Mouse (Mus musculus) liver, embryonic 14.5 days (tissue): Measurements from ENCODE around the gene Myo18b. TPM values are rescaled to one million over a fixed set of nuclear protein-coding genes. Genes with fewer than 3 reads are reported as not detected.

Experiments
- ATAC-seq: fragments of 200-750 bp; cut with Nextera tagmentation; 2 replicates; pipeline ENCODE4 v1.8.0; 2017; ENCODE audit warnings: moderate number of reproducible peaks, mild to moderate bottlenecking, moderate library complexity; ENCODE audit not compliant: insufficient read depth
- DNase-seq, 3 experiments: peaks; one replicate each; pipeline ENCODE4 v3.0.0-alpha.2; 2012 to 2013; ENCODE audit warnings: low read depth in 3 of 3, low spot score in 3 of 3
- H3K27ac ChIP-seq: fragments of 300-500 bp; sonication (generic); 2 replicates; pipeline ENCODE4 v1.5.1; 2014; ENCODE audit warnings: moderate library complexity, mild to moderate bottlenecking, control low read depth, inconsistent platforms
- H3K27me3 ChIP-seq: fragments of 300-500 bp; sonication (generic); 2 replicates; pipeline ENCODE4 v1.6.1; 2014; ENCODE audit warnings: mild to moderate bottlenecking, low read length, moderate library complexity; ENCODE audit not compliant: control insufficient read depth, insufficient read depth
- H3K36me3 ChIP-seq: fragments of 300-500 bp; sonication (generic); replicated peaks from 2 replicates; pipeline ENCODE4 v1.6.1; 2014; ENCODE audit warnings: low read depth; ENCODE audit not compliant: control insufficient read depth, insufficient read depth
- H3K4me1 ChIP-seq, 2 experiments: fragments of 200-500 bp in 1 of 2; fragments of 300-500 bp in 1 of 2; sonication (generic) in 1 of 2; replicated peaks; 2 replicates each; pipeline ENCODE4 v1.6.1; 2012 to 2014; ENCODE audit warnings: antibody characterized with exemption in 1 of 2, inconsistent platforms in 1 of 2, low read length in 1 of 2; ENCODE audit not compliant: control insufficient read depth in 2 of 2, insufficient read depth in 2 of 2
- H3K4me2 ChIP-seq: fragments of 300-500 bp; sonication (generic); 2 replicates; pipeline ENCODE4 v1.6.1; 2014; ENCODE audit warnings: low read depth, mild to moderate bottlenecking, control low read depth, moderate library complexity
- H3K4me3 ChIP-seq, 2 experiments: fragments of 200-500 bp in 1 of 2; fragments of 300-500 bp in 1 of 2; sonication (generic) in 1 of 2; 2 replicates each; pipeline ENCODE4 v1.5.1; 2012 to 2014; ENCODE audit warnings: low read depth in 2 of 2, low read length in 2 of 2, mild to moderate bottlenecking in 2 of 2, control low read depth in 1 of 2, inconsistent platforms in 1 of 2, moderate library complexity in 1 of 2; ENCODE audit not compliant: insufficient read depth in 1 of 2
- H3K9ac ChIP-seq: fragments of 300-500 bp; sonication (generic); replicated peaks from 2 replicates; pipeline ENCODE4 v1.6.1; 2014; ENCODE audit warnings: mild to moderate bottlenecking, control low read depth, moderate library complexity
- H3K9me3 ChIP-seq: fragments of 300-500 bp; sonication (generic); 2 replicates; pipeline ENCODE4 v1.6.1; 2016; ENCODE audit warnings: low read length, mixed read lengths; ENCODE audit not compliant: control insufficient read depth
- CTCF ChIP-seq: IDR thresholded peaks from 2 replicates; pipeline ENCODE4 v1.5.1; 2016; ENCODE audit warnings: antibody characterized with exemption, low read depth, control low read depth
- EP300 ChIP-seq: IDR thresholded peaks from 2 replicates; pipeline ENCODE4 v1.6.1; 2016; ENCODE audit warnings: antibody characterized with exemption, low read depth
- WGBS: fragments of 180-500 bp; shearing (Covaris S2); extraction: QIAGEN DNeasy Blood & Tissue Kit; methylation state at CpG from one replicate; pipeline ENCODE4 v1.1.7; 2014; ENCODE audit not compliant: insufficient replicate concordance; 5-methylcytosine and 5-hydroxymethylcytosine counted together
- polyA plus RNA-seq, 2 experiments: library from polyadenylated mRNA; depleted of rRNA in 1 of 2; stranded (reverse) in 1 of 2; unstranded in 1 of 2; fragments of >200 nt; fragmentation: Nextera tagmentation in 1 of 2; extraction: Ambion mirVana in 1 of 2; gene quantifications; 2 replicates each; pipeline versions ENCODE4 v1.2.1 to v1.2.3; 2012 to 2014

Myo18b gene
- polyA plus RNA-seq, 2 experiments: 0.02 TPM; not detected in 1

DNA sequence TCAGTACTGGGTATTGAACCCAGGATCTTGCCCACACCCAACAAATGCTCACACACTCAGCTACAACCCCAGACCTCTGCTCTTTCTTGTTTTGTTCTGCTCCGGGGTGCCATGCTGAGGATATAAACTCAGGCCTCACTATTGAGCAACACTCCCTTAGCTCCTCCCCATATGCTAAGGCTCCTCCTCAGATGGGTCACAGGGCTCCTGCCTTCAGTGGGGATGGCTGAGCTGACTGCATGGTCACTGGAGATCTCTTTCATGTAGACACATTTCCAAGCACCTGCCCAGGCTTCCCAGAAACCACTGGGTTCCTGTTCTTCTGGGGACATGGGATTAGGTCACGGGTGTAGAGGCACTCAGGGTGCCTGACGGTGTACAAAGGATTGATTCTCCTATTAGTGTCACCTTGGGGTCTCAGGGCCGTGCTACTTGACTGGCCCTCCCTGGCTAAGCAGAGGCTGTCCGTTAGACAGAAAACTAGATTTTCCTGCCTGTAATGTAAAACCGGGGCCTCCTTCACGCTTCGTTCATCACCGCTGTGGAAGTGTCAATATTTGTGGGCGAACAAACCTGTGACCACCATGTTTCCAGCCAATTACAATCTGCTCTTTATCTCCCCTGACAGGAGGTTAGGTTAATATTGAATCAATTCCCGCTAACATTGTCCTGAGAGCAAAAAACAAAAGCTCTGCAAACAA, 127.0 kb downstream of the Myo18b start:
- no peaks in the 10 kb centered on the region for H3K4me1 ChIP-seq
- no peak overlapping the region for H3K9ac ChIP-seq
- H3K27ac ChIP-seq: no peak overlapping the region
- ATAC-seq (no peak), DNase-seq (no peak)
- TF ChIP-seq CTCF (no peak), EP300 (no peak)
- 57% methylated on average over 11 of the region's 11 CpGs for WGBS
- no peak overlapping the region for H3K4me2 ChIP-seq
- H3K4me3 ChIP-seq: no peak overlapping the region
- H3K27me3 ChIP-seq: no peaks in the 10 kb centered on the region
- H3K36me3 ChIP-seq: no peaks in the 10 kb centered on the region
- H3K9me3 ChIP-seq: no peaks in the 10 kb centered on the region

DNA sequence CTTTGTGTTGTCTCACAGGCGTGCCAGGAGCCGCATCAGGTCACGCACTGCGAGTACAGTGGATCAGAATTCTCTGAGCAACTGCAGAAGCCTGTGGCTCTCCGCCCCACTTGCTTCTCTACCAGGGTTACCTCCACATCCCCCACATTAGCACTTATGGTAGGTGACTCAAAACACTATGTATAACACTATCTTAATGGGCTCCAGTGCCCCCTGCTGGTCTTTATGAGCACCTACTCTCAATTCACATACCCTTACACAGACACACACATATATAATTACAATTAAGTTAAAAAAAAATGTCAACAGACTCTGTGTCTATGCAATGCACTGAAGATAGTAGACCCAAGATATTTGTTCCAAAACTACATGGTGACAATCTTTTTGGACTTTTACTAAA, 127.6 kb downstream of the Myo18b start:
- WGBS: 82% methylated on average over 5 of the region's 5 CpGs

DNA sequence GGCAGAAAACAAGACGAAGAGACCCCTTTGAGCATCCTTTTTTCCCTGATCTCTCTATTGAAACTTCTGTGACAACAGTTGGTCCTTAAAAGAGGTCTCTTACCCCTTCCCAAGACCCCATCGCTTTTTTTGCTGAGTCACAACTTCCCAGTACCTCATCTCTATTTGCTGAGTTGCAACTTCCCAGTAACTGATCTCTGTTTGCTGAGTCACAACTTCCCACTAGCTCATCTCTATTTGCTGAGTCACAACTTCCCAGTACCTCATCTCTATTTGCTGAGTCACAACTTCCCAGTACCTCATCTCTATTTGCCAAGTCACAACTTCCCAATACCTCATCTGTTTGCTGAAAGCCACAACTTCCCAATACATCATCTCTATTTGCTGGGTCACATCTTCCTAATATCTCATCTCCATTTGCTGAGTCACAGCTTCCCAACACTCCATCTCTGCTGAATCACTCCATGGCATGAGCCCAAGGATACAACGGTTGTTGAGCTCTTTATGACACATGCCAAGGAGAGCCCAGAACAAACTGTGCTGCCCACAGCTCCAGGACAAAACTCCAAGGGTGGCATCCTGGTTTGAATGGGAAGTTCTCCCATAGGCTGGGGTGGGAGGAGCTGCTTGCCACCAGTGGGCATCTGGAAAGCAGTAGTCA, 134.6 kb downstream of the Myo18b start:
- H3K4me2 ChIP-seq: no peak overlapping the region
- no peak for DNase-seq
- TF ChIP-seq CTCF (no peak), EP300 (no peak)
- no peak overlapping the region for H3K4me3 ChIP-seq
- H3K36me3 ChIP-seq: no peaks in the 10 kb centered on the region
- no peaks in the 10 kb centered on the region for H3K4me1 ChIP-seq
- 53% methylated on average over 3 of the region's 3 CpGs for WGBS
- H3K27me3 ChIP-seq: no peaks in the 10 kb centered on the region
- ATAC-seq: no peak
- H3K27ac ChIP-seq: no peak overlapping the region
- H3K9me3 ChIP-seq: no peaks in the 10 kb centered on the region
- H3K9ac ChIP-seq: no peak overlapping the region

More for the DNA sequence above, 127.6 kb downstream of the Myo18b start:
- H3K27me3 ChIP-seq: no peaks in the 10 kb centered on the region
- no peaks in the 10 kb centered on the region for H3K4me1 ChIP-seq
- no peak overlapping the region for H3K4me2 ChIP-seq
- ATAC-seq (no peak), DNase-seq (no peak)
- H3K27ac ChIP-seq: no peak overlapping the region
- H3K9ac ChIP-seq: no peak overlapping the region
- no peak for TF ChIP-seq CTCF
- no peak for TF ChIP-seq EP300
- no peak overlapping the region for H3K4me3 ChIP-seq
- no peaks in the 10 kb centered on the region for H3K9me3 ChIP-seq
- no peaks in the 10 kb centered on the region for H3K36me3 ChIP-seq

DNA sequence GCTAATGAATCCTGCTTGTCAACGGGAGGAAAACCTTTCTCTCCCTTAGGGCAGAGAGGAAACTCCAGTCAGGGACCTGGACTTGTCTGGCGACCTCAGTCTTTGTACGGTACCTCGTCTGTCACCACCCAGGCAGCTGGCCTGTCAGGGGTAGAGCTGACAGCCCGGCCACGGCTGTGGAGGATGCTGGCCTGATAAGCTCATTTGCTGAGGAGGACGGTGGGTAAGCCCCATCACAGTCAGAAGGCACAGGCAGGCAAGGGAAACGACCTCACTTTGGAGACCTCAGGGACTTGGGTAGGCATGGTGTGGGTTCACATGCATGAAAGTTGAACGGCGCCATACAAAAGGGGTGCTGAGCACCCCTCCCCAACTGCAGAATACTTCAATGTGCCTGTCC, 140.6 kb downstream of the Myo18b start:
- 20% methylated on average over 10 of the region's 10 CpGs for WGBS
- no peak for TF ChIP-seq EP300
- TF ChIP-seq CTCF: no peak
- Histone ChIP-seq H3K27ac (no peak overlapping the region), H3K9ac (no peak overlapping the region), H3K4me3 (no peak overlapping the region), H3K4me2 (no peak overlapping the region), H3K27me3 (no peaks in the 10 kb centered on the region), H3K4me1 (no peaks in the 10 kb centered on the region), H3K36me3 (no peaks in the 10 kb centered on the region), H3K9me3 (no peaks in the 10 kb centered on the region)
- DNase-seq (no peak), ATAC-seq (no peak)

DNA sequence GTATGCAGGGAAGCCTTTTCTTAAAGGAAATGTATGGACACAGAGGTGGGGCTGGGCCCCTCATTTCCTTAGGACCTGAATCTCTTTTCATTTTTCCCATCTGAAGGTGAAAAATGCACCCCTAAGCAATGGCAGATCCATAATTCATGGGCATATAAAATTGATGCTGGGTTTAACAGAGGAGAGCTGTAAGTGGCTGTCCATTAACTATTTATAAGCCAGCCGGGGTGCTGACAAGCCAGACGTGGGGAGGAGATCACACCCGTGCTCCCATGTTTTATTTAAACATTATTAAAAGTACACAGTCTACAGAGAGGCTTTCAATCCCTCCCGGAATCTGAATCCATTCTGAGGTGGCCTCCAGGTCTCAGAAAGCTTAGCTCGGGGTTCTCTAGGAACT, 146.5 kb downstream of the Myo18b start:
- H3K36me3 ChIP-seq: no peaks in the 10 kb centered on the region
- no peak for TF ChIP-seq EP300
- no peak for TF ChIP-seq CTCF
- H3K4me2 ChIP-seq: no peak overlapping the region
- H3K9me3 ChIP-seq: no peaks in the 10 kb centered on the region
- ATAC-seq: no peak
- no peaks in the 10 kb centered on the region for H3K27me3 ChIP-seq
- H3K4me1 ChIP-seq: no peaks in the 10 kb centered on the region
- H3K4me3 ChIP-seq: no peak overlapping the region
- H3K27ac ChIP-seq: no peak overlapping the region
- no peak overlapping the region for H3K9ac ChIP-seq
- 45% methylated on average over 5 of the region's 5 CpGs for WGBS
- no peak for DNase-seq
